Mouse (Mus musculus): Measurements from ENCODE around the gene Ccnk. TPM values are rescaled to one million over a fixed set of nuclear protein-coding genes. Genes with fewer than 3 reads are reported as not detected.

The Ccnk gene
- polyA plus RNA-seq, 1 experiment: 23.6 TPM

DNA sequence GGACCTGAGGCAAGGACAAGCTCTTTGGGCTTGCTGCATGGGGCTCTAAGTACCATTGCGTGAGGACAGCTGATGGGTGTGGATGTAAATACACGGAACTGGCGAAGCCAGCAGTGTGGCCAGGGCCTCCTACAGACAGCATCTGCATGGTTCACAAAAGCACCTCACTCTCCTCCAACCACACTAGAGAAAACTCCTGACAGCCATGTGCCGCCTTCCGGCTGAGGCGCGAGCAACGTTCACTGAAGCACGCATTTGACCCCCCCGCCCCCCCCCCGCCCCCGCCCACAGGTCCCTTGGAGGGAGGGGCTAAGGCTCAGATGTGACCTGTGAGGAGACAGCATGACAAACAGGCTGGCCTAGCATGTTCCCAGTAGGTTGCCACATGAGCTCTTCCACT, 25.6 kb downstream of the Ccnk start:
- Histone ChIP-seq H3ac (ENCODE audit: control insufficient read depth, insufficient read length, low read depth) (no peak overlapping the region), H3K79me2 (ENCODE audit: control insufficient read depth, insufficient read depth) (no peaks in the 10 kb centered on the region), H3K79me3 (ENCODE audit: low read depth) (no peaks in the 10 kb centered on the region), H3K27me3 (ENCODE audit: control insufficient read depth, insufficient read depth, insufficient read length) (no peaks in the 10 kb centered on the region), H3K4me3 (ENCODE audit: insufficient read depth, poor library complexity, severe bottlenecking) (no peak overlapping the region), H3K36me3 (ENCODE audit: control insufficient read depth, insufficient read depth) (peaks cover 23% of the 10 kb centered on the region)
- TF ChIP-seq CTCF (IDR thresholded peaks at IDR 0.05; ENCODE audit: control insufficient read depth, insufficient read depth, insufficient read length) (no peak), USF1 (IDR thresholded peaks at IDR 0.05; ENCODE audit: low read depth) (no peak), FOSL1 (IDR thresholded peaks at IDR 0.05; ENCODE audit: insufficient read depth, low read length, poor library complexity, severe bottlenecking) (no peak), MYOD1 (IDR thresholded peaks at IDR 0.05; ENCODE audit: control insufficient read depth, insufficient read length, low read depth) (no peak), CEBPB (IDR thresholded peaks at IDR 0.05; ENCODE audit: low read depth) (no peak), MAX (IDR thresholded peaks at IDR 0.05) (no peak), MYOG (IDR thresholded peaks at IDR 0.05; ENCODE audit: control insufficient read depth, extremely low read depth, insufficient read length) (no peak)

DNA sequence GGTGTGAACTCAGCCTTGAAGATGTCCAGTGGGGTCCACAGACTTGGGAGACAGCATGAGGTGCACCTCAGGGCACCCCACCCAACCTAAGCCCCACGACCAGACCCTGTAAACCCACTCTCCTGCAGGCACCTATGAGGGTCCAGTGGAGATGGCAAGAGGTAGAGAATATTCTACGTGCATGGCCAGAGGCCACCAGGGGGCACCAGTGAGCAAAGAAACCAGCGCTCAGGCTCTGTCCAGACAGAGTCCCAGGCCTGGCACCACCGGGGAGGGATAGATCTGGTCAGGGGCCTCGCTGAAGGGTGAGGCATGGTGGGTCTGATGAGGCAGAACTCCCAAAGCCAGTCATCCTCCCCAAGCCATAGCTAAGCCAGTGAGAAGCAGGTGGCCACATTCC, 27.3 kb downstream of the Ccnk start:
- no peaks in the 10 kb centered on the region for H3K27me3 ChIP-seq (ENCODE audit: control insufficient read depth, insufficient read depth, insufficient read length)
- no peaks in the 10 kb centered on the region for H3K79me2 ChIP-seq (ENCODE audit: control insufficient read depth, insufficient read depth)
- H3K36me3 ChIP-seq (ENCODE audit: control insufficient read depth, insufficient read depth): peaks cover 7% of the 10 kb centered on the region
- no peak overlapping the region for H3ac ChIP-seq (ENCODE audit: control insufficient read depth, insufficient read length, low read depth)
- H3K79me3 ChIP-seq (ENCODE audit: low read depth): no peaks in the 10 kb centered on the region
- TF ChIP-seq CTCF (IDR thresholded peaks at IDR 0.05; ENCODE audit: control insufficient read depth, insufficient read depth, insufficient read length) (peak; percentile 50), MYOG (IDR thresholded peaks at IDR 0.05; ENCODE audit: control insufficient read depth, extremely low read depth, insufficient read length) (no peak), USF1 (IDR thresholded peaks at IDR 0.05; ENCODE audit: low read depth) (no peak)
- H3K4me3 ChIP-seq (ENCODE audit: insufficient read depth, poor library complexity, severe bottlenecking): no peak overlapping the region

DNA sequence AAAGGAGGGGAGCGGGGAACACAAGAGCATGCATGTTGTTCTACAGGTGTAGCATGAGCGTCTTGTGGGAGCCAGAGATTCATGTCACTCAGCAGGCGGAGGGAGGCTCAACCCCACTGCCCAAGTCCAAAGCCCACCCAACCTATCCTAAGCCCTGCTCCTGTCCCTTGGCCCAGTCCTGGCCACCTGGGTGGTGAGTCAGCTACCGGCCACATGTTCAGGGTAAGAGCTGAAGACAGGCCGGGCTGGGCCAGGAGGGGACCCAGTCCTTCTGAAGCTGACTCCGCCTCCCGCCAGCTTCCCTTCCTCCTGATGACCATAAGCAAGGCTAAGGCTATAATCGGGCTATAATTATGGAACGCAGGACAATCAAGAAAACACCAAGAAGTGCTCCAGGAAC, 28.8 kb downstream of the Ccnk start:
- Histone ChIP-seq H3K79me2 (ENCODE audit: control insufficient read depth, insufficient read depth) (no peaks in the 10 kb centered on the region), H3K27me3 (ENCODE audit: control insufficient read depth, insufficient read depth, insufficient read length) (no peaks in the 10 kb centered on the region), H3K4me3 (ENCODE audit: insufficient read depth, poor library complexity, severe bottlenecking) (no peak overlapping the region), H3K79me3 (ENCODE audit: low read depth) (no peaks in the 10 kb centered on the region), H3K36me3 (ENCODE audit: control insufficient read depth, insufficient read depth) (peaks cover 2% of the 10 kb centered on the region), H3ac (ENCODE audit: control insufficient read depth, insufficient read length, low read depth) (no peak overlapping the region)
- no peak for TF ChIP-seq MYOD1 (IDR thresholded peaks at IDR 0.05; ENCODE audit: control insufficient read depth, insufficient read length, low read depth)
- TF ChIP-seq USF1 (IDR thresholded peaks at IDR 0.05; ENCODE audit: low read depth): no peak
- no peak for TF ChIP-seq FOSL1 (IDR thresholded peaks at IDR 0.05; ENCODE audit: insufficient read depth, low read length, poor library complexity, severe bottlenecking)
- TF ChIP-seq MAX (IDR thresholded peaks at IDR 0.05): no peak
- no peak for TF ChIP-seq MYOG (IDR thresholded peaks at IDR 0.05; ENCODE audit: control insufficient read depth, extremely low read depth, insufficient read length)
- no peak for TF ChIP-seq CTCF (IDR thresholded peaks at IDR 0.05; ENCODE audit: control insufficient read depth, insufficient read depth, insufficient read length)
- TF ChIP-seq CEBPB (IDR thresholded peaks at IDR 0.05; ENCODE audit: low read depth): no peak

DNA sequence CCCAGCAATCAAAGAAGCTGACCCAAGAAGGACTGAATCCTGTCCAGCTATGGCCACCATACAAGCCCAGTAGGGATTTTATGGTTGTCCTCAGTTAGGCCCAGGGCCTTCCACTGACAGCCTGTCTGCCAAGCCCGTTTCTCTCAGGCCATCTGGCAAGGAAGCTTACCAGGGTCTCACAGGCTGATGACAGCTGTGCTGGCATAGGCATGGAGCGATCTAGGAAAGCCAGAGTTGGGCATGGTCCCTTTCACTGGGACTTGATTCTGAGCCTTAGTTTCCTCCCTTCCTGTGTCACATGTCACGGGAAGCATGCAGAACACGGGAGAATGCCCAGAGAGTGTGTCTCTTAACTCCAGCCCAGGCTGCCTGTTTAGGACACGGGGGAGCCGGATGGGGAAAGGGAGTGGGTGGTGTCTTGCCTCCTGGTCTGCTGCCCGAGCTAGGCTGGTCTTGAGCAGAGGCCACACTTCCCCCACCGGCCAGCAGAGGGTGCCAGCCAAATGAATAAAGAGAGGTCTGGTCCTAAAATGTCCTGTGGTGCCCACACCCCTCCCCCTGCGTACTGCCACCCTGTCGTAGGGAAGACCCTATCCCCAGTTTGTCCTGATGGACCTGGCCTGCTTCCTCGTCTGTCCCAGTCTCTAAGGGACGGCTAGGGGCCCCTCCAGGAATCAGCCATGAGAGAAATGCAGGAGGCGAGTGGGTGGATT, 29.5 kb downstream of the Ccnk start:
- Histone ChIP-seq H3K36me3 (ENCODE audit: control insufficient read depth, insufficient read depth) (no peaks in the 10 kb centered on the region), H3K27me3 (ENCODE audit: control insufficient read depth, insufficient read depth, insufficient read length) (no peaks in the 10 kb centered on the region), H3ac (ENCODE audit: control insufficient read depth, insufficient read length, low read depth) (no peak overlapping the region), H3K4me3 (ENCODE audit: insufficient read depth, poor library complexity, severe bottlenecking) (no peak overlapping the region), H3K79me2 (ENCODE audit: control insufficient read depth, insufficient read depth) (no peaks in the 10 kb centered on the region), H3K79me3 (ENCODE audit: low read depth) (no peaks in the 10 kb centered on the region)
- TF ChIP-seq CTCF (IDR thresholded peaks at IDR 0.05; ENCODE audit: control insufficient read depth, insufficient read depth, insufficient read length): peak; percentile 51
- TF ChIP-seq CEBPB (IDR thresholded peaks at IDR 0.05; ENCODE audit: low read depth): no peak

DNA sequence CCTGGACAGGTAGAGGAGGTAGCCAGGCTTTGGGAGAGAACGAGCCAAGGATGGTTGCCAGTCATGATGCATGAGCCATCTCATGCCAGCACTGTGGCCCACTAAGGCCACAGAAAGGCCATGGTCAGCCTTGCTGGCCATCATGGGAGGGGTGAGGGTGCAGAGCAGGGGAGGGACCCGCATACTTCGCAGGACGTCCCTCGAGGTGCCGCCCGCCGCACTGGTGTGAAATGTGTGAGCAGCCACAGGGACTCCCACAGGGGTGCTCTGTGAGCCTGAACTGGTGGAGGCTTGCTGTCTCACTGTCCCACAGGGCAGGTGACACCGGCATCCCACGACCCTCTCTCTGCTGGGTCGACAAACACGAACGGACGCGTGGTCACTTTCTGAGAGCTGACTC, 31.2 kb downstream of the Ccnk start:
- TF ChIP-seq FOSL1 (IDR thresholded peaks at IDR 0.05; ENCODE audit: insufficient read depth, low read length, poor library complexity, severe bottlenecking): no peak
- no peak for TF ChIP-seq CTCF (IDR thresholded peaks at IDR 0.05; ENCODE audit: control insufficient read depth, insufficient read depth, insufficient read length)
- TF ChIP-seq USF1 (IDR thresholded peaks at IDR 0.05; ENCODE audit: low read depth): no peak
- no peak for TF ChIP-seq MYOD1 (IDR thresholded peaks at IDR 0.05; ENCODE audit: control insufficient read depth, insufficient read length, low read depth)
- no peak for TF ChIP-seq CEBPB (IDR thresholded peaks at IDR 0.05; ENCODE audit: low read depth)
- TF ChIP-seq MYOG (IDR thresholded peaks at IDR 0.05; ENCODE audit: control insufficient read depth, extremely low read depth, insufficient read length): no peak
- TF ChIP-seq MAX (IDR thresholded peaks at IDR 0.05): no peak
- no peaks in the 10 kb centered on the region for H3K27me3 ChIP-seq (ENCODE audit: control insufficient read depth, insufficient read depth, insufficient read length)
- H3K79me2 ChIP-seq (ENCODE audit: control insufficient read depth, insufficient read depth): no peaks in the 10 kb centered on the region
- H3K36me3 ChIP-seq (ENCODE audit: control insufficient read depth, insufficient read depth): no peaks in the 10 kb centered on the region
- no peaks in the 10 kb centered on the region for H3K79me3 ChIP-seq (ENCODE audit: low read depth)
- no peak overlapping the region for H3K4me3 ChIP-seq (ENCODE audit: insufficient read depth, poor library complexity, severe bottlenecking)
- H3ac ChIP-seq (ENCODE audit: control insufficient read depth, insufficient read length, low read depth): no peak overlapping the region

DNA sequence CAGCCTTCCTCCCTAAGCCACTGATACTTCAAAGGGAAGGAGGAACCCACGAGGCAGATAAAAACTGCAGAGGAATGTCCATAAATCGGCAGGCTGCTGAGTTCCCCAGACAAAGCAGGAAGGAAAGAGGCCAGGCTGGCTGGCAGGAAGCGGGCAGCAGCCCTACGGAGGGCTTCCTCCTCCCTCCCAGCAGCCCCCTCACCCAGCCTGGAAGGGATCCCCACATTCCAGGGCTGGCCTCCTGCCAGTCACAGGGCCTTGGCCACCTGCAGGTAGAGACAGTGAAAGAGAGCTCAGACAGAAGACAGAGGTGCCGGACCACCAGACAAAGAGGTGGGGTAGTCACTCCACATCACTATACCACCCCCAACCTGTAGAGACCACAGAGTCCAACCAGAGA, 32.7 kb downstream of the Ccnk start:
- Histone ChIP-seq H3K27me3 (ENCODE audit: control insufficient read depth, insufficient read depth, insufficient read length) (no peaks in the 10 kb centered on the region), H3K36me3 (ENCODE audit: control insufficient read depth, insufficient read depth) (no peaks in the 10 kb centered on the region), H3ac (ENCODE audit: control insufficient read depth, insufficient read length, low read depth) (no peak overlapping the region), H3K79me2 (ENCODE audit: control insufficient read depth, insufficient read depth) (no peaks in the 10 kb centered on the region), H3K79me3 (ENCODE audit: low read depth) (no peaks in the 10 kb centered on the region), H3K4me3 (ENCODE audit: insufficient read depth, poor library complexity, severe bottlenecking) (no peak overlapping the region)
- TF ChIP-seq CTCF (IDR thresholded peaks at IDR 0.05; ENCODE audit: control insufficient read depth, insufficient read depth, insufficient read length) (no peak), MAX (IDR thresholded peaks at IDR 0.05) (no peak), CEBPB (IDR thresholded peaks at IDR 0.05; ENCODE audit: low read depth) (no peak), MYOD1 (IDR thresholded peaks at IDR 0.05; ENCODE audit: control insufficient read depth, insufficient read length, low read depth) (no peak), MYOG (IDR thresholded peaks at IDR 0.05; ENCODE audit: control insufficient read depth, extremely low read depth, insufficient read length) (no peak), USF1 (IDR thresholded peaks at IDR 0.05; ENCODE audit: low read depth) (no peak), FOSL1 (IDR thresholded peaks at IDR 0.05; ENCODE audit: insufficient read depth, low read length, poor library complexity, severe bottlenecking) (no peak)

Data from C2C12 (cell line).